Mouse (Mus musculus) erythroblast, embryonic 14.5 days (primary cell): ENCODE measurements around the gene Shroom3. TPM values are rescaled to one million over a fixed set of nuclear protein-coding genes. Genes with fewer than 3 reads are reported as not detected.

Source experiments
- H3K27me3 ChIP-seq: 2 replicates; pipeline ENCODE4 v1.6.1; 2012; ENCODE audit warnings: inconsistent platforms; ENCODE audit not compliant: control insufficient read depth
- H3K36me3 ChIP-seq: 2 replicates; pipeline ENCODE4 v1.6.1; 2012; ENCODE audit warnings: mild to moderate bottlenecking, inconsistent platforms; ENCODE audit not compliant: control insufficient read depth
- H3K4me1 ChIP-seq: 2 replicates; pipeline ENCODE4 v1.6.1; 2012; ENCODE audit warnings: inconsistent platforms; ENCODE audit not compliant: control insufficient read depth
- H3K4me3 ChIP-seq: replicated peaks from 2 replicates; pipeline ENCODE3; 2012; ENCODE audit warnings: moderate library complexity, mild to moderate bottlenecking, inconsistent platforms
- H3K9me3 ChIP-seq: 2 replicates; pipeline ENCODE4 v1.6.1; 2012; ENCODE audit warnings: low read length, inconsistent platforms, mixed read lengths; ENCODE audit not compliant: control insufficient read depth
- GATA1 ChIP-seq: IDR thresholded peaks from 2 replicates; pipeline ENCODE4 v1.6.1; 2012; ENCODE audit warnings: low read length, inconsistent platforms, mixed read lengths
- TAL1 ChIP-seq: IDR thresholded peaks from 3 replicates; pipeline ENCODE4 v1.6.1; 2012; ENCODE audit warnings: low read length, inconsistent platforms, mixed read lengths
- polyA plus RNA-seq: library from polyadenylated mRNA; stranded (reverse); fragments of >175 nt; gene quantifications from 2 replicates; pipeline ENCODE4 v1.2.3, GENCODE M21; 2012

Gene Shroom3
- polyA plus RNA-seq, 1 experiment: 0.04 TPM

DNA sequence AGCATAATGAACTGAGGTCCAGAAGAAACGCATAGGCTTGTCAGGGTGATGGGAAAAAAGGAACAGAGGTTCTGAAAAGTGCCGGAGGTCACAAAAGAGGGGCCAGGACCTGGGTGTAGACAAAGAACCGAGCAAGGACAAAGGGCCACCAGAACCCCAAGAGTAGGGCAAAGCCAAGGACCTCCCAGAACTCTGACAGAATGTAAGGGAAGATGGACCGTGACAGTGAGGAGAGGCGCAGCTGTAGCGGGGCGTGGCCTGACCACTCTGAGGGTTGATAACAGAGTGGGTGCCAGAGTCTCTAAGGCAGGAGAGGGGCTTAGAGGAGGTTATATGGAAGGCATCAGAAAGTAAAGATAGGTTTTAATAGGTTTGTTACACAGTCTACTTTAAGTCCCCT, 77.3 kb downstream of the Shroom3 start:
- no peak for TF ChIP-seq GATA1
- TF ChIP-seq TAL1: no peak
- Histone ChIP-seq H3K9me3 (peaks cover 2% of the 10 kb centered on the region; the same call in 1 of the 2 replicates), H3K4me1 (no peaks in the 10 kb centered on the region), H3K27me3 (no peaks in the 10 kb centered on the region), H3K36me3 (no peaks in the 10 kb centered on the region), H3K4me3 (no peak overlapping the region)

DNA sequence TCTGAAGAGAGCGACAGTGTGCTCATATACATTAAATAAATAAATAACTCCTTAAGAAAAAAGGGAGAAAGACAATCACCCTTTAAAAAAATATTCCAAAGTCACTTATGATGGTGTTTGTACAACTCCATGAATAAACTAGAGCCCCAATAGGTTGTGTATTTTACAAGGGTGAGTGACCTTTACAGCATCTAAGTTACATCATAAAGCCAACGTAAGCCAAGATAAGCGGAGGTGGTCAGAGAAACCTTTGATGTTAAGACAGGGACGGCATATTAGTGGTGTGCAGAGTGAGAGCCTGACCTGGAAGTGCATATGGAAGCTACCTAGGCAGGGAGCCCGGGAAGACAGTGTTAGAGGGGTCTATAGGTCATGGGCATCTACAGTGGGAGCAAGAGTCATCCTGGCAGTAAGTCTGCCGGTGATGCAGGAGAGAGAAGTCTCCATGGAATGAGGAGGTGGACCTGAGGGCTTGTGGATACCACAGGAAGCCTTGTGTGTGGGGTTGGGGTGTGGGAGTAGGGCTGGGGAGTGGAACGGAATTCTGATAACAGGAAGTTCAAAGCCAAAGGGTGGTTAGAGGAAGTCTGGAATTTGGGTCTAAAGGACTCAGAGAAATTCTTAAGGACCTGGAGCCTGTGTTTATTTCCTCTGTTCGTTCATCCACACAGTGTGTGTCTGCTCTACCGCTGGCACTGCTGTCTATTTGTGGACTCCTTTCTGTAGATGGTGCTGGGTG, 78.5 kb downstream of the Shroom3 start:
- no peaks in the 10 kb centered on the region for H3K27me3 ChIP-seq
- H3K4me3 ChIP-seq: no peak overlapping the region
- no peak for TF ChIP-seq TAL1
- TF ChIP-seq GATA1: no peak
- H3K4me1 ChIP-seq: no peaks in the 10 kb centered on the region
- peaks cover 2% of the 10 kb centered on the region; the same call in 1 of the 2 replicates for H3K9me3 ChIP-seq
- no peaks in the 10 kb centered on the region for H3K36me3 ChIP-seq

DNA sequence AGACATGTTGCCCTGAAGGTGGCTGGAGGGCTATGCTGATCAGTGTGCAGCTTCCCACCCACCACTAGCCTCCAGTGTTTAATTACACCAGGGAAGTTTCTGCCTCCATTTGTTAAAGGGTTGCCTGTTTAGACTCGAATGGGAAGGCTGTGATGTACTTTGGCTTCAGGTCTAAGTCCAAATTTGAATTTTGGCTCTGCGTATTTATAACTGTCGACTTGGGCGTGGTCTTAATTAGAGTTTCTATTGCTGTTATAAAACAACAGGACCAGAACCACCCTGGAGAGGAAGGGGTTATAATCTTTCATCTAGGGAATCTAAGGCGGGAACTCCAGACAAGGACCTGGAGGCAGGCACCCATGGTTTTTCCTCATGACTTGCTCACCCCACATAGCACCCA, 79.2 kb downstream of the Shroom3 start:
- Histone ChIP-seq H3K27me3 (no peaks in the 10 kb centered on the region), H3K9me3 (peaks cover under 1% of the 10 kb centered on the region; the same call in 1 of the 2 replicates), H3K36me3 (no peaks in the 10 kb centered on the region), H3K4me1 (no peaks in the 10 kb centered on the region), H3K4me3 (no peak overlapping the region)
- TF ChIP-seq GATA1 (no peak), TAL1 (no peak)

GRCm38 (mm10) chr5:92763546-92763952, 80.3 kb downstream of the Shroom3 start:
- Histone ChIP-seq H3K27me3 (no peaks in the 10 kb centered on the region), H3K9me3 (peaks cover under 1% of the 10 kb centered on the region; the same call in 1 of the 2 replicates), H3K4me3 (no peak overlapping the region), H3K36me3 (no peaks in the 10 kb centered on the region), H3K4me1 (no peaks in the 10 kb centered on the region)
- TF ChIP-seq TAL1 (no peak), GATA1 (no peak)

DNA sequence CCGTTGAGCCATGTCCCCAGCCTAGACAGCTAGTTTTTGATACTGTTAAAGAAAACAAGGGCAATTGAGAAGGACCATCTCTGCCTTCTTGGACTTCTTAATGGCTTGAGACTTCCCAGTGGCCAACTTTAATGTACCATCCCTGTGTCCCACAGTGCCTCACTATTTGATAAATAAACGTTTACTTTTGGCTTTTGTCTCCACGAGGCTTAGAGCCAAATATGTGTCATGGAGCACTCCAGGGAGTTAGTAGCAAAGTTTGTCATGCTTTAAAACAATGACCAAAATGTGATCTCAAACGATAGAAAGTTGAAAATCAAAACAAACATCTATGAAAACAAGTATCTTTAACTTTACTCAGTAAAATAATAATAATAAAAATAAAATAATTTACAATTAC, 83.1 kb downstream of the Shroom3 start:
- Histone ChIP-seq H3K27me3 (no peaks in the 10 kb centered on the region), H3K4me3 (no peak overlapping the region), H3K4me1 (no peaks in the 10 kb centered on the region), H3K36me3 (no peaks in the 10 kb centered on the region), H3K9me3 (peaks cover 12% of the 10 kb centered on the region; the same call in 1 of the 2 replicates)
- TF ChIP-seq TAL1 (no peak), GATA1 (no peak)

DNA sequence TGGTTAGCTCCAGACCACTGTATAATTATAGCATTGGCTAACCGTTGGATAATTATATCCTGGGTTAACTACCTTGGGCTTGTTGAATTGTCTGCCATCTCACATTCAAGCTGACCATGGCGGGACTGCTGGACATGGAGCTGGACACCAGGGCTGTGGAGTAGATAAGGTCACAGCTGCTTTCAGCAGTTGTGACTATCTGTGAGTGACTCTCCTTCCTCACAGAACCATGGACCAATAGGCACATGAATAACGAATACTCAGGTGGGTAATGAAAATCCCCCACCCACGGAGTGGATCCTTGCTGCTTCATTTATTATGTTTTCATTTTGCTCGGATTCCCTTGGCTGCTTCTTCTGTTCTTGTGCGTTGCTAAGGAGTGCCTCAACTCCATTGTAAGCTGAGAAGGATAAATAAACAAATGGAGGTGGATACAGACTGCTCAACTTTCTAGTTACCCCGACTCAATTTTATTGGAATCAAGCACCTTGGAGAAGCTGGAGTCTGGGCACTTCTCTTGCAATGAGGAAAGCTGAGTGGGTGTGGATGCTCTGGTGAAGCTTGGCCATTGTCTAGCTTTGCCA, 84.1 kb downstream of the Shroom3 start:
- Histone ChIP-seq H3K36me3 (no peaks in the 10 kb centered on the region), H3K27me3 (no peaks in the 10 kb centered on the region), H3K4me1 (no peaks in the 10 kb centered on the region), H3K4me3 (no peak overlapping the region), H3K9me3 (peaks cover 12% of the 10 kb centered on the region; the same call in 1 of the 2 replicates)
- TF ChIP-seq TAL1: no peak

- peaks cover 12% of the 10 kb centered on the region; the same call in 1 of the 2 replicates for H3K9me3 ChIP-seq
- TF ChIP-seq TAL1 (no peak), GATA1 (no peak)
- no peaks in the 10 kb centered on the region for H3K4me1 ChIP-seq
- H3K27me3 ChIP-seq: no peaks in the 10 kb centered on the region
- no peak overlapping the region for H3K4me3 ChIP-seq
- H3K36me3 ChIP-seq: no peaks in the 10 kb centered on the region
Observed at GRCm38 (mm10) chr5:92767857-92768291, 84.6 kb downstream of the Shroom3 start.

- no peaks in the 10 kb centered on the region for H3K4me1 ChIP-seq
- no peaks in the 10 kb centered on the region for H3K36me3 ChIP-seq
- H3K27me3 ChIP-seq: no peaks in the 10 kb centered on the region
- TF ChIP-seq TAL1 (no peak), GATA1 (no peak)
- peaks cover 10% of the 10 kb centered on the region; the same call in 1 of the 2 replicates for H3K9me3 ChIP-seq
- H3K4me3 ChIP-seq: no peak overlapping the region
Observed at GRCm38 (mm10) chr5:92773821-92774220, 90.6 kb downstream of the Shroom3 start.

DNA sequence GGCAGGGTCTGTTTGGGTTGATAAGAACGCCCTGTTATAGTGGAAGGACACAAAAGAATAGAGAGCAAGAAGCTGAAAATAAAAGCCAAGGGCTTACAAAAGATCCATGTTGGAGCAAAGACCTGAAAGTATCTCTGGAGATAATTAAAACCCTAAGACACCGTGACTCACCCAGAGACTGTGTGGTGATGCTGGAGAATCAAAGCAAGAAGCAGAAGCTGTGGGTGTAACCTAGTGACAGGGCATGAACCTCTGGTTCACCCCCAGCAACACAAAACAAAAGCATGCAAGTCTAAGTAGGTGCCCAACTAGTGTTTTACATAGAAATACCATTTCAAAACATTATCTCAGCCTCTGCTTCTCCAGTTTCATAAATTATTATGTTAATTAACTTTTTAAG, 91.2 kb downstream of the Shroom3 start:
- Histone ChIP-seq H3K27me3 (no peaks in the 10 kb centered on the region), H3K4me1 (no peaks in the 10 kb centered on the region), H3K9me3 (peaks cover 7% of the 10 kb centered on the region; the same call in 1 of the 2 replicates), H3K36me3 (no peaks in the 10 kb centered on the region), H3K4me3 (no peak overlapping the region)
- TF ChIP-seq GATA1 (no peak), TAL1 (no peak)
